Mouse (Mus musculus): ENCODE results near the gene Adig. TPM values are rescaled to one million over a fixed set of nuclear protein-coding genes. Genes with fewer than 3 reads are reported as not detected.

The Adig gene
- total and polyA plus RNA-seq, 3 experiments, result not detected

GRCm38 (mm10) chr2:158556225-158556624 is 53.8 kb downstream of the Adig start:
- TF ChIP-seq GATA2 (IDR thresholded peaks at IDR 0.05; ENCODE audit: borderline replicate concordance, low read depth, low read length), result no peak
- peak; percentile 63 for TF ChIP-seq CTCF (IDR thresholded peaks at IDR 0.05; ENCODE audit: low read depth, low read length)
- peak; percentile 46 for DNase-seq (ENCODE audit: low spot score)
- no peak for ATAC-seq (ENCODE audit: extremely low read depth, insufficient number of reproducible peaks, low FRiP score, poor library complexity, severe bottlenecking)
- Histone ChIP-seq H3K4me1 (ENCODE audit: insufficient read depth, low read depth, low read length) (peaks cover 18% of the 10 kb centered on the region), H3K9me3 (replicated peaks) (peaks cover 8% of the 10 kb centered on the region), H3K4me3 (ENCODE audit: low read depth, low read length) (no peak overlapping the region), H3K36me3 (replicated peaks) (no peaks in the 10 kb centered on the region), H3K27me3 (ENCODE audit: insufficient read depth, low read length) (peaks cover 50% of the 10 kb centered on the region)

DNA sequence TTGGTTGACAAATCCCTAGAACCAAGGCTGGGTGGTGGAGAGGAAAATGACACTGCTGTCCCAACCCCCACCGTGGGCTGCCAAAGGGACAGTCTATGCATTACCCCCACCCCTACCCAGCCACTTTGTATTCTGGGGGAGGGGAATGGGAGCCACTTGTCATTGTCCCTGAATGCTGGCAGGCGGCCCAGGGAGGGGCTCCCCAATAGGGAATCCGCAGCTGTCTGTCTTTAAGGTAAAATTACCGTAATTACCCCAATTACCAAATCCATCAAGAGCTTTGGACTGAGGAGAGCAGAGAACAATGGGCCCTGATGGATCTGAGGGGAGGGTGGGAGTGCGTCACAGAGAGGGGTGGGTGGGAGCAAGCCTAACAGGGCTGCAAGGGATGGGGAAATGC is 54.3 kb downstream of the Adig start:
- no peak for TF ChIP-seq GATA2 (IDR thresholded peaks at IDR 0.05; ENCODE audit: borderline replicate concordance, low read depth, low read length)
- TF ChIP-seq POLR2AphosphoS5 (IDR thresholded peaks at IDR 0.05; ENCODE audit: insufficient replicate concordance, low read depth, low read length), result no peak
- TF ChIP-seq GATA1 (IDR thresholded peaks at IDR 0.05; ENCODE audit: borderline replicate concordance, low read length), result no peak
- TF ChIP-seq CTCF (IDR thresholded peaks at IDR 0.05; ENCODE audit: low read depth, low read length), result no peak
- TF ChIP-seq TAL1 (conservative IDR thresholded peaks at IDR 0.05; ENCODE audit: low read depth, low read length), result no peak
- DNase-seq (ENCODE audit: low spot score), result no peak

More for the DNA sequence above, 54.3 kb downstream of the Adig start:
- H3K27me3 ChIP-seq (ENCODE audit: insufficient read depth, low read length), result peaks cover 50% of the 10 kb centered on the region
- H3K36me3 ChIP-seq (replicated peaks), result no peaks in the 10 kb centered on the region
- ATAC-seq (ENCODE audit: extremely low read depth, insufficient number of reproducible peaks, low FRiP score, poor library complexity, severe bottlenecking), result no peak
- peaks cover 20% of the 10 kb centered on the region for H3K4me1 ChIP-seq (ENCODE audit: insufficient read depth, low read depth, low read length)
- H3K9me3 ChIP-seq (replicated peaks), result peaks cover 8% of the 10 kb centered on the region
- H3K4me3 ChIP-seq (ENCODE audit: low read depth, low read length), result no peak overlapping the region

Other genes with a start within 250 kb of the Adig start
- gene Bpi, start 244.5 kb upstream of the Adig start, total RNA-seq (2014; fragmentation: Nextera tagmentation), result not detected in 2 replicates
- not detected in 2 replicates for gene Bpi, start 244.5 kb upstream of the Adig start, total RNA-seq (2017)
- gene Bpi, start 244.5 kb upstream of the Adig start, polyA plus RNA-seq (2012), result not detected in 2 replicates
- not detected in 2 replicates for gene Lbp, start 196.1 kb upstream of the Adig start, total RNA-seq (2014; fragmentation: Nextera tagmentation)
- gene Lbp, start 196.1 kb upstream of the Adig start, total RNA-seq (2017), result 0.06 TPM in 1 of 2 replicates, not detected in the other
- 0.04 TPM in 1 of 2 replicates, not detected in the other for gene Lbp, start 196.1 kb upstream of the Adig start, polyA plus RNA-seq (2012)
- not detected in 2 replicates for gene Snhg11, start 127.0 kb upstream of the Adig start, total RNA-seq (2014; fragmentation: Nextera tagmentation)
- 0.12 and 0.22 TPM in 2 replicates for gene Snhg11, start 127.0 kb upstream of the Adig start, total RNA-seq (2017)
- gene Snhg11, start 127.0 kb upstream of the Adig start, polyA plus RNA-seq (2012), result not detected in 2 replicates
- gene Ralgapb, start 92.8 kb upstream of the Adig start, total RNA-seq (2014; fragmentation: Nextera tagmentation), result 68.1 and 79.9 TPM in 2 replicates
- 42.6 and 47.8 TPM in 2 replicates for gene Ralgapb, start 92.8 kb upstream of the Adig start, total RNA-seq (2017)
- gene Ralgapb, start 92.8 kb upstream of the Adig start, polyA plus RNA-seq (2012), result 2.6 and 3.0 TPM in 2 replicates
- gene Arhgap40, start 10.2 kb downstream of the Adig start, total RNA-seq (2014; fragmentation: Nextera tagmentation), result not detected in 2 replicates
- gene Arhgap40, start 10.2 kb downstream of the Adig start, total RNA-seq (2017), result not detected in 2 replicates
- not detected in 2 replicates for gene Arhgap40, start 10.2 kb downstream of the Adig start, polyA plus RNA-seq (2012)
- gene Slc32a1, start 108.2 kb downstream of the Adig start, total RNA-seq (2014; fragmentation: Nextera tagmentation), result not detected in 2 replicates
- not detected in 2 replicates for gene Slc32a1, start 108.2 kb downstream of the Adig start, total RNA-seq (2017)
- 0.02 TPM in 1 of 2 replicates, not detected in the other for gene Slc32a1, start 108.2 kb downstream of the Adig start, polyA plus RNA-seq (2012)
- gene Actr5, start 122.3 kb downstream of the Adig start, total RNA-seq (2014; fragmentation: Nextera tagmentation), result 22.5 and 24.7 TPM in 2 replicates
- 20.2 and 22.5 TPM in 2 replicates for gene Actr5, start 122.3 kb downstream of the Adig start, total RNA-seq (2017)
- 18.2 and 19.7 TPM in 2 replicates for gene Actr5, start 122.3 kb downstream of the Adig start, polyA plus RNA-seq (2012)
- 0.34 and 0.75 TPM in 2 replicates for gene Ppp1r16b, start 162.8 kb downstream of the Adig start, total RNA-seq (2014; fragmentation: Nextera tagmentation)
- gene Ppp1r16b, start 162.8 kb downstream of the Adig start, total RNA-seq (2017), result 0.06 and 0.16 TPM in 2 replicates
- not detected in 2 replicates for gene Ppp1r16b, start 162.8 kb downstream of the Adig start, polyA plus RNA-seq (2012)

Data from G1E (cell line).